Mouse (Mus musculus): ENCODE measurements around the gene Ncl. TPM values are rescaled to one million over a fixed set of nuclear protein-coding genes. Genes with fewer than 3 reads are reported as not detected.

The Ncl gene
- polyA plus RNA-seq, 1 experiment from 2014 or later, result 124 TPM

- ATAC-seq (0 out of 2 replicates have a peak, but pooled peaks have one; percentile 37), DNase-seq (ENCODE audit: low spot score) (peak; percentile 46)
- no peak overlapping the region for H3K27ac ChIP-seq (ENCODE audit: low read depth, low read length)
- H3K36me3 ChIP-seq (ENCODE audit: control insufficient read depth, insufficient read depth, low read length), result no peaks in the 10 kb centered on the region
- H3K27me3 ChIP-seq (replicated peaks; ENCODE audit: control insufficient read depth, insufficient read depth, low read length), result no peaks in the 10 kb centered on the region
- H3K9me3 ChIP-seq (replicated peaks; ENCODE audit: control insufficient read depth, low read length), result no peaks in the 10 kb centered on the region
- no peak overlapping the region for H3K4me3 ChIP-seq (ENCODE audit: low read depth, low read length)
- 54% methylated on average over 10 of the region's 10 CpGs for WGBS
- no peak overlapping the region for H3K9ac ChIP-seq (ENCODE audit: low read length)
- H3K4me1 ChIP-seq (ENCODE audit: control insufficient read depth, insufficient read depth, low read length), result no peaks in the 10 kb centered on the region; the same call in 1 of the 2 replicates
- no peak overlapping the region for H3K4me2 ChIP-seq (ENCODE audit: low read length)
Measured at GRCm38 (mm10) chr1:86371997-86372396, 12.8 kb upstream of the Ncl start.

GRCm38 (mm10) chr1:86368086-86368485 lies 8.9 kb upstream of the Ncl start:
- Histone ChIP-seq H3K9ac (ENCODE audit: low read length) (no peak overlapping the region), H3K4me3 (ENCODE audit: low read depth, low read length) (no peak overlapping the region), H3K4me2 (ENCODE audit: low read length) (no peak overlapping the region), H3K27ac (ENCODE audit: low read depth, low read length) (no peak overlapping the region), H3K4me1 (ENCODE audit: control insufficient read depth, insufficient read depth, low read length) (no peaks in the 10 kb centered on the region), H3K27me3 (replicated peaks; ENCODE audit: control insufficient read depth, insufficient read depth, low read length) (no peaks in the 10 kb centered on the region), H3K36me3 (ENCODE audit: control insufficient read depth, insufficient read depth, low read length) (no peaks in the 10 kb centered on the region), H3K9me3 (replicated peaks; ENCODE audit: control insufficient read depth, low read length) (no peaks in the 10 kb centered on the region)
- 77% methylated on average over 4 of the region's 4 CpGs for WGBS
- DNase-seq (ENCODE audit: low spot score), result no peak
- no peak for ATAC-seq

DNA sequence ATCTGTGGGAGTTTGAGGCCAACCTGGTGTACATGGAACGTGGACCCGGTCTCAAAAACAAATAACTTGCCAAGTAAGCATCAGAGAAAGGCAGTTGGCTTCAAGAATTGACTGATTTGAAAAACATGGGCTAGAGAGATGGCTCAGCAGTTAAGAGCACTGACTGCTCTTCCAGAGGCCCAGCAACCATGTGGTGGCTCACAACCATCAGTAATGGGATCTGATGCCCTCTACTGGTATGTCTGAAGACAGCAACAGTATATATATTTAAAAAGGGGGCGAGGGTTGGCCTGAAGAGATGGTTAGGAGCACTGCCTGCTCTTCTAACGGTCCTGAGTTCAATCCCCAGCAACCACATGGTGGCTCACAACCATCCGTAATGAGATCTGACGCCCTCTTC lies 4.5 kb upstream of the Ncl start:
- Histone ChIP-seq H3K4me1 (ENCODE audit: control insufficient read depth, insufficient read depth, low read length) (peaks cover 9% of the 10 kb centered on the region), H3K4me2 (ENCODE audit: low read length) (no peak overlapping the region), H3K9me3 (replicated peaks; ENCODE audit: control insufficient read depth, low read length) (no peaks in the 10 kb centered on the region), H3K27ac (ENCODE audit: low read depth, low read length) (no peak overlapping the region), H3K27me3 (replicated peaks; ENCODE audit: control insufficient read depth, insufficient read depth, low read length) (no peaks in the 10 kb centered on the region), H3K9ac (ENCODE audit: low read length) (no peak overlapping the region), H3K4me3 (ENCODE audit: low read depth, low read length) (no peak overlapping the region), H3K36me3 (ENCODE audit: control insufficient read depth, insufficient read depth, low read length) (no peaks in the 10 kb centered on the region)
- 12% methylated on average over 6 of the region's 6 CpGs for WGBS
- ATAC-seq (no peak), DNase-seq (ENCODE audit: low spot score) (peak; percentile 48)

DNA sequence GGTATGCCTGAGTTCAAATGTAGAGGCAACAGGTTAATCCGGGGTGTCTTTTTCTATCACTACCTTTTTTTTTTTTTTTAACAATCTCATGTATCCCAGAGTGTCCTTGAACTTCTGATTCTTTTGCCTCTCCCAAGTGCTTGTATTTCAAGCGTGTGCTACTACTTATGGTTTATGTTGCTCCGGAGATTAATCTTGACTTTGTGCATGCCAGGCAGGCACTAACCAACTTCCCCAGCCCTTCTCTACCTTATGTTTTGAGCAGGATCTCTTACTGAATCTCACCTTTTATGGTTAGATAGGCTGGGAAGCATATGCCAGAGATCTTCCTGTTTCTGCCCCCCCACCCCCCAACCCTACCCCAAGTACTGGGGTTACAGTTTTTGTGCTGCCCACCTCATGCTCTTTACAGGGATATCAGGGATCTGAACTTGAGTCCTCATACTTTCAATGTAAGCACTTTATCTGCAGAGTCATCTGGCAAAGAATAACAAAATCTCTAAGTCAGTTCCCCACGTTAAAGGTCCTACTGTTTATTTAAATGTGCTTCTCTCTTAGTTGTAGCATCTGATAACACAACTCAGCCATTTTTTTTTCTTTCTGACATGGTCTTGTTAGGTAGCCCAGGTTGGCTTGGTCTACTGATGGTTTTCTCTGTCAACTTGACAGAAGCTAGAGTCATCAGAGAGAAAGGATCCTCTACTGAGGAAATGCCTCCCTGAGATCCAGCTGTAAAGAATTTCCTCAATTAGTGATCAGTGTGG lies 2.8 kb upstream of the Ncl start:
- DNase-seq (ENCODE audit: low spot score) (no peak), ATAC-seq (no peak)
- Histone ChIP-seq H3K9me3 (replicated peaks; ENCODE audit: control insufficient read depth, low read length) (no peaks in the 10 kb centered on the region), H3K4me3 (ENCODE audit: low read depth, low read length) (no peak overlapping the region), H3K4me2 (ENCODE audit: low read length) (no peak overlapping the region), H3K27me3 (replicated peaks; ENCODE audit: control insufficient read depth, insufficient read depth, low read length) (no peaks in the 10 kb centered on the region), H3K4me1 (ENCODE audit: control insufficient read depth, insufficient read depth, low read length) (peaks cover 13% of the 10 kb centered on the region), H3K9ac (ENCODE audit: low read length) (no peak overlapping the region), H3K36me3 (ENCODE audit: control insufficient read depth, insufficient read depth, low read length) (peaks cover 5% of the 10 kb centered on the region), H3K27ac (ENCODE audit: low read depth, low read length) (no peak overlapping the region)
- WGBS, result 93% methylated on average over 4 of the region's 4 CpGs

GRCm38 (mm10) chr1:86360441-86360840 lies 1.2 kb upstream of the Ncl start:
- H3K4me1 ChIP-seq (ENCODE audit: control insufficient read depth, insufficient read depth, low read length), result peaks cover 13% of the 10 kb centered on the region
- no peak for ATAC-seq
- H3K4me2 ChIP-seq (ENCODE audit: low read length), result peak overlapping the region; percentile 81
- DNase-seq (ENCODE audit: low spot score), result no peak
- H3K27ac ChIP-seq (ENCODE audit: low read depth, low read length), result no peak overlapping the region
- H3K27me3 ChIP-seq (replicated peaks; ENCODE audit: control insufficient read depth, insufficient read depth, low read length), result no peaks in the 10 kb centered on the region
- H3K9ac ChIP-seq (ENCODE audit: low read length), result peak overlapping the region; percentile 88
- peak overlapping the region; percentile 90 for H3K4me3 ChIP-seq (ENCODE audit: low read depth, low read length)
- no peaks in the 10 kb centered on the region for H3K9me3 ChIP-seq (replicated peaks; ENCODE audit: control insufficient read depth, low read length)
- 17% methylated on average over 12 of the region's 12 CpGs for WGBS
- peaks cover 21% of the 10 kb centered on the region for H3K36me3 ChIP-seq (ENCODE audit: control insufficient read depth, insufficient read depth, low read length)

- H3K9ac ChIP-seq (ENCODE audit: low read length), result peak overlapping the region; percentile 88
- H3K36me3 ChIP-seq (ENCODE audit: control insufficient read depth, insufficient read depth, low read length), result peaks cover 27% of the 10 kb centered on the region
- H3K4me2 ChIP-seq (ENCODE audit: low read length), result peak overlapping the region; percentile 81
- H3K27me3 ChIP-seq (replicated peaks; ENCODE audit: control insufficient read depth, insufficient read depth, low read length), result no peaks in the 10 kb centered on the region
- H3K4me3 ChIP-seq (ENCODE audit: low read depth, low read length), result peak overlapping the region; percentile 90
- peaks cover 13% of the 10 kb centered on the region for H3K4me1 ChIP-seq (ENCODE audit: control insufficient read depth, insufficient read depth, low read length)
- DNase-seq (ENCODE audit: low spot score) (no peak), ATAC-seq (no peak)
- WGBS, result under 1% methylated on average over 26 of the region's 26 CpGs
- H3K27ac ChIP-seq (ENCODE audit: low read depth, low read length), result peak overlapping the region; percentile 52; the same call in 1 of the 2 replicates
- H3K9me3 ChIP-seq (replicated peaks; ENCODE audit: control insufficient read depth, low read length), result no peaks in the 10 kb centered on the region
Measured at GRCm38 (mm10) chr1:86359798-86360179, 589 bp upstream of the Ncl start.

GRCm38 (mm10) chr1:86358229-86358905 lies 833 bp downstream of the Ncl start:
- peak; percentile 58 for ATAC-seq
- Histone ChIP-seq H3K9ac (ENCODE audit: low read length) (peak overlapping the region; percentile 82), H3K4me2 (ENCODE audit: low read length) (peak overlapping the region; percentile 87), H3K4me1 (ENCODE audit: control insufficient read depth, insufficient read depth, low read length) (peaks cover 13% of the 10 kb centered on the region), H3K4me3 (ENCODE audit: low read depth, low read length) (peak overlapping the region; percentile 90), H3K27ac (ENCODE audit: low read depth, low read length) (peak overlapping the region; percentile 96), H3K27me3 (replicated peaks; ENCODE audit: control insufficient read depth, insufficient read depth, low read length) (no peaks in the 10 kb centered on the region), H3K36me3 (ENCODE audit: control insufficient read depth, insufficient read depth, low read length) (peaks cover 42% of the 10 kb centered on the region), H3K9me3 (replicated peaks; ENCODE audit: control insufficient read depth, low read length) (no peaks in the 10 kb centered on the region)
- DNase-seq (ENCODE audit: low spot score), result no peak
- WGBS, result 0% methylated on average over 41 of the region's 41 CpGs

DNA sequence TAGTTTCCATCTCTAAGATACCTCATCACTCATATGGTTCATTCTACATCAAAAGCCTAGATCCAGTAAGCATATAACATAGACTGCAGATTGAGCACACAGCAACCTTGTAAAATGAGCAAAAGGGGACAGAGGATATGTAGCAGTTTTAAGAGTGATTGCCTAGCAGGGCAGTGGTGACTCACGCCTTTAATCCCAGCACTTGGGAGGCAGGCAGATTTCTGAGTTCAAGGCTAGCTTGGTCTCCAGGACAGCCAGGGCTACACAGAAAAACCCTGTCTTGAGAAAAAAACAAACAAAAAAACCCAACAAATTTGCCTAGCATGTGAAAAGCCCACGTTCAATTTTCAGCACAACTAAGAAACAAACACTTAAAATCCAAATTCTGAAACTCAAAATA lies 5.0 kb downstream of the Ncl start:
- Histone ChIP-seq H3K27me3 (replicated peaks; ENCODE audit: control insufficient read depth, insufficient read depth, low read length) (no peaks in the 10 kb centered on the region), H3K4me2 (ENCODE audit: low read length) (no peak overlapping the region), H3K27ac (ENCODE audit: low read depth, low read length) (no peak overlapping the region), H3K4me3 (ENCODE audit: low read depth, low read length) (no peak overlapping the region), H3K4me1 (ENCODE audit: control insufficient read depth, insufficient read depth, low read length) (peaks cover 4% of the 10 kb centered on the region), H3K9ac (ENCODE audit: low read length) (no peak overlapping the region), H3K36me3 (ENCODE audit: control insufficient read depth, insufficient read depth, low read length) (peaks cover 81% of the 10 kb centered on the region), H3K9me3 (replicated peaks; ENCODE audit: control insufficient read depth, low read length) (no peaks in the 10 kb centered on the region)
- ATAC-seq, result no peak
- DNase-seq (ENCODE audit: low spot score), result no peak
- 88% methylated on average over 2 of the region's 2 CpGs for WGBS

- no peak for ATAC-seq
- Histone ChIP-seq H3K36me3 (ENCODE audit: control insufficient read depth, insufficient read depth, low read length) (peaks cover 85% of the 10 kb centered on the region), H3K27ac (ENCODE audit: low read depth, low read length) (no peak overlapping the region), H3K27me3 (replicated peaks; ENCODE audit: control insufficient read depth, insufficient read depth, low read length) (no peaks in the 10 kb centered on the region), H3K9ac (ENCODE audit: low read length) (no peak overlapping the region), H3K4me1 (ENCODE audit: control insufficient read depth, insufficient read depth, low read length) (no peaks in the 10 kb centered on the region), H3K9me3 (replicated peaks; ENCODE audit: control insufficient read depth, low read length) (no peaks in the 10 kb centered on the region), H3K4me2 (ENCODE audit: low read length) (no peak overlapping the region), H3K4me3 (ENCODE audit: low read depth, low read length) (no peak overlapping the region)
- DNase-seq (ENCODE audit: low spot score), result no peak
- WGBS, result 89% methylated on average over 8 of the region's 8 CpGs
Measured at GRCm38 (mm10) chr1:86350576-86350975, 8.6 kb downstream of the Ncl start.
